Mouse (Mus musculus) CD4-positive, CD25-positive, alpha-beta regulatory T cell, adult 2 months (primary cell): ENCODE data around the gene Poc1a.

Experiments used
- DNase-seq: peaks from one replicate; pipeline ENCODE4 v3.0.0-alpha.2; 2012; ENCODE audit warnings: low read depth, low spot score

Poc1a gene

GRCm38 (mm10) chr9:106338462-106339172 is 57.8 kb downstream of the Poc1a start:
- DNase-seq: no peak

DNA sequence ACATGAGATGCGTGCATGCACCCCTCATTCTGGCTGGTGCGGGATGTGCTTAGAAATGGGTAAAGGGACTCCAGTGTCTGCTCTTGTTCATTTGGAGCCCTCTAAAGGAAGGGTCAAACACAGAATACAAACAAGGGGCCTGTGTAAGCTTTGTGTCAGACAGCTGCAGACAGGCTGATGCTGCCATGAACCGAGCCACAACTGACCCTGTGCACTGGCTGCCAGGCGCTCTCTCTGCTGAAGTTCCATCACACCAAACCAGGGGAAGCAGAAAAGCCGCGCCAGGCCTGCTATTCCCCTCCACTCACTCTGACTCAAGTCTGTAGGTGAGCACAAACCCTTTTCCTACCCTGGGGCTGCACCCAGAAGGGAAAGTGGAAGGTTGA is 58.3 kb downstream of the Poc1a start:
- no peak for DNase-seq

DNA sequence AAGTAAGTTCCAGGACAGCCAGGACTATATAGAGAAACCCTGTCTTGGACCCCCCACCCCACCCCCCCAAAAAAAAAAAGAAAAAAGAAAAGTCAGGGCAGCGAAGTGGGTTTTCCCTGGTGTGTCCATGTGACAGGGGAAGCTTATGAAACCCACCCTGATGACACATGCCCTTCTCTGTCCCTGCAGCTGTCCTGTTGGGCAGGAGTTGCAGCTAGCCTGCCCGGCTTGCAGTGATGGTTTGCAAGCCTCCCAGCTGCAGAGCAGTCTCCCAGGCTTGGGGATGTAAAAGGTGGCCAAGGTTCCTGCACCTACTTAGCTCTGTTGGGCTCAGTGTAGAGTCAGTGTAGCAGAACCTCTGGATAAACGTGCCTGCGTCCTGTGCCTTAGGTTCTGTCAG is 58.9 kb downstream of the Poc1a start:
- no peak for DNase-seq

GRCm38 (mm10) chr9:106340501-106341312 is 59.8 kb downstream of the Poc1a start:
- no peak for DNase-seq

GRCm38 (mm10) chr9:106341313-106341686 is 60.4 kb downstream of the Poc1a start:
- no peak for DNase-seq

DNA sequence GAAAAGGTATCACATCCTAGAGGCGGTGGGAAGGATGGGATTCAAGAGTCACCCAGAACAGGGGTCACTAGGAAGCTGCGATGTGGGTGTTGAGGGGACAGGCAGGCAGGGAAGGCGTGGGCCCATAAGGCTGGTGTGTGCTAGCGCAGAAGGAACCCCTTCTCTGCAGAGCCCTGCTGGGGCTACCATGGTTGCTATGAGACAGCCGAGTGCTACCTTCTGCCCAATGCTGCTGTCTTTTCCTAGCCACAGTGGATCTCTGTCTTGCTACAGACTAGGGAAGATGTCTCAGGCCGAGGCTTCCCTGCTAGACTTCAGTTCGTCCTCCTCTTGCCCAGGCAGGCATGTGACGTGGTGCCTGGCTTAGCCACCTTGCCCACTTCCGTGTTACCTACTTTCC is 61.7 kb downstream of the Poc1a start:
- DNase-seq: no peak

DNA sequence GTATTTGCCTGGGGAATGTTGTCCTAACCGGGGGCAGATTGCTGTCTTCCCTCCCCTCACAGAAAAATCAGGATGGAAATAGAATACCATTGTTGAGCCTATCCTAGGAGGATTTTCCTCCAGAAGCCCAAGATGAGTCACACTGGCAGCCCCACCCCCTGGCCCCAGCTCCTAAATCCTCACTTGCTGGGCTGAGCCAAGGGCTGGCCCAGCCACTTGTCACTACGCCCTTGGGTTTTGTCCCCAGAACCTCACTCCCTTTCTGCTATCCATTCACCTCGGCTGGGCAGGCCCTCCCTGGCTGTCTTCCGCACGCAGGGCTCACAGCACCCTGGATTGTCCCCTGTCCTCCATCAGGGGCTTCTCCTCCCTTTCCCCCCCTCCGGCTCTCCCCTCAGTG is 64.3 kb downstream of the Poc1a start:
- DNase-seq: no peak

DNA sequence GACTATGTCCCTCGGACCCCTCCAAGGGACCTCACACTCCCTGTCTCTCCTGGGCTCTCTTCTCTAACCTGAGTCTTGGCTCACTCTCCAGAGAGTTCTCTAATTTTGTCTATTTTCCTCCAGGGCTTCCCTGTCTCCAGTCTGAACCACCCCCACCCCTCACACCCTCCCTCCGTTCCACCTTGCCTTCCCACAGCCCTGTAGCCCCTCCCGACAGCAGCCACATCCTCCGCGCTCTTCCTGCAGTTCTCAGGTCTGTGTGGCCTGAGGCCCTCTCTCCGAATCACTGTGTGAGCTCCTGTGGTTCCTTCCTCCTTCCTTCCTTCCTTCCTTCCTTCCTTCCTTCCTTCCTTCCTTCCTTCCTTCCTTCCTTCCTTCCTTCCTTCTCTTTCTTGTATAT is 64.8 kb downstream of the Poc1a start:
- DNase-seq: no peak

- no peak for DNase-seq
These were observed 67.4 kb downstream of the Poc1a start for GRCm38 (mm10) chr9:106348281-106348680.

GRCm38 (mm10) chr9:106349075-106349474 is 68.2 kb downstream of the Poc1a start:
- peak; percentile 74 for DNase-seq

DNA sequence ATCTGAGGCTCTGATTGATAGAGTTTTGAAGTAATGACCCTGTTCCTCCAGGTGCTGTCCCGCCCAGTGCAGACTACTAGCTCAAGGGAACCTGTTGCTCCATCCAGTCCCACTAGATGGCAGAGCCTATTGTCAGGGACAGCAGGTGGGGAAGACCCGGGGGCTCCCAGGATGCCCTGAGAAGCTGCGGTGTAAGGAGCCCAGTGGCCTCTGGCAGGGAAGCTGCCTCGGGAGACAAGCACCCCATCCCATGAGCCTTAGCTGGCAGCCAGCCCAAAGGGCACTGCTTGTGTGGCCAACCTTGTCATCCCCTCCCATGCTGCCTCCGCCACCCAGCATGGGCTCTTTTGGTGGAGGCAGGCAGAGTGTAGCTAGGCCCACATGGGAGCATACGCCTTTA is 70.3 kb downstream of the Poc1a start:
- DNase-seq: peak; percentile 22

DNA sequence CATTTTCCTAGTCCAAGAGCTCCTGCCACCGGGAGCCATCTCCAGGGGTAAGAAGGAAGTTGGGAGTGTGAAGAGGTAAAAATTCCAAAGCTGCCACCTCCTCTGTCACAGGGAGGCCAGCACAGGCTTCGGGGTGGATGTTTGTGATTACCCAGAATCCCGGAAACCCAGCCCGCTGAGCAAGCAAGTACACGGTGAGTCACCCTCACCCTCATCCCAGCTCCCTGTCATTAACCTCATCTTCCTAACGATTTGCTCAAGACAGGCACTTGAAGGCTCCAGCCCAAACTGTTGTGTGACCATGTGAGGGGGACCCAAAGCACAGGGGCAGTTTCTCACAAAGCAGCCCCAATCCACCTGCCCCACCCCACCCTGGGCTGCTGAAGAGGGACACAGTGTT is 72.9 kb downstream of the Poc1a start:
- no peak for DNase-seq

- no peak for DNase-seq
These were observed 73.9 kb downstream of the Poc1a start for GRCm38 (mm10) chr9:106354810-106355209.

GRCm38 (mm10) chr9:106355217-106355974 is 74.5 kb downstream of the Poc1a start:
- DNase-seq: no peak

DNA sequence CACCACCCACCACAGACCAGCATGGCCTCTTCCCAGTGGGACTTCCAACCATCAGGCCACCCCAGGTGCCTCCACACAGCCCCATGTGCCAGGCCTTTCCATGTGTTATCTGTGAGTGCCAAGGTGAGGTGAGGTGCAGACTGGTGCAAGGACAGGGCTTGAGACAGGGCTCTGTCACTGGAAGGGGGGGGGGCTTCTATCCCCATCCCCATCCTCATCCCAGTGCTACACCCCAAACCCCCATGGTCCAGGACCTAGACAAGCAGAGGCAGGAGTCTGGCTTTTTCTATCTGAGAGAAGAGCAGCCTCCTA is 75.1 kb downstream of the Poc1a start:
- DNase-seq: no peak

- no peak for DNase-seq
These were observed 75.5 kb downstream of the Poc1a start for GRCm38 (mm10) chr9:106356323-106356844.

GRCm38 (mm10) chr9:106357167-106357566 is 76.3 kb downstream of the Poc1a start:
- no peak for DNase-seq

DNA sequence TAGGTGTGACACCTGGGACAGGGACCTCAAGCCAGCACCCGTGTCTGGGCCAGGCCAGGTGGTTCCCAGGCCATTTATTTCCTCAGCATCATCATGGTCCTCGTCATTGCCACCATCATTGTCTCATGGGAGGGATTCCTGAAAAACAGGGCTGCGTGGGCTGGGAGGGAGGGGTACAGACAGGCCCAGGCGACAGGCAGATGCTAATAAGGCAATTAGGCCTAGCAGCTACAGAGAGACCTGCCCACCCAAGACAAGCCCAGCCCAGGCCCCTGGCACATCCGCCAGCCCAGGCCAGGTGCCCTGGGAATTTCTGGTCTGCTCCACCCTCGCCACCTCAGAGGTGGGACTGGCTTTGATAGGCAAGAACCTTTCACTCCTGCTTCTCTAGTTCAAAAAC is 78.4 kb downstream of the Poc1a start:
- DNase-seq: no peak

DNA sequence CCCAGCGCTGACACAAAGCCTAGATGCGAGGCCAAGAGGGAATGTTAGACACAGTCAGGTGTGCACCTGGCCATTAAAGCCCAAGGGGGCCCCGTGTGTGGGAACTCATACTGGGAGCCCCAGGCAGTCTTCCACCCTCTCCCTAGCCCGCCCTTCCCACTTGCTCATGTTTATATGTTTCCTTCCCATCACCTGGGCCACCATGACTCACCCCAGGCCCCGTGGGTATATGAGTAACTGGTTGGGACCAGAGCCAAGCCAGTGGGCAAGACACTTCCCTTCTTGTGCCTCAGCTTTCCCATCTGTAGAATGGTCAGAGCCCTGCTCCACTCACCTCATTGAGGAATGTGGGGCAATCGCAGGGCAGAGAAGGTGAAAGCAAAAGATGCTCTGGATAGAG is 80.3 kb downstream of the Poc1a start:
- no peak for DNase-seq

GRCm38 (mm10) chr9:106365333-106365732 is 84.5 kb downstream of the Poc1a start:
- DNase-seq: no peak

GRCm38 (mm10) chr9:106366188-106366587 is 85.3 kb downstream of the Poc1a start:
- DNase-seq: no peak

GRCm38 (mm10) chr9:106367001-106367400 is 86.1 kb downstream of the Poc1a start:
- peak; percentile 58 for DNase-seq
